In genomic region chr12:111455311-111455846, GRCm38 (mm10) we compare ENCODE assay signal across 13 mouse cellular contexts. TPM values are rescaled to one million over a fixed set of nuclear protein-coding genes. Genes with fewer than 3 reads are reported as not detected.
DNase-seq lines count a peak whose midpoint lies in the region; ATAC-seq lines count a peak whose summit lies in the region.
"Had no signal": no experiment of that assay in that cellular context is flagged by ENCODE, and none has a peak within 500 bp of the region (broad histone marks: within the 10 kb centered on the region; RNA-seq: fewer than 3 reads in every experiment).

No protein-coding gene starts in this region.

- intact Hi-C loops in gastrocnemius, postnatal 14 days (cut with DNase I; ENCODE audit: low total_unique reads) = no loop called here

- no peak overlapping the region for H3K4me3 ChIP-seq in liver, embryonic 11.5 days (ENCODE audit: low read depth, low read length)
- H3K4me3 ChIP-seq in embryonic facial prominence, embryonic 10.5 days = no peak overlapping the region
- H3K4me3 ChIP-seq: left cerebral cortex, adult 2 months; limb, embryonic 15.5 days had no signal

- H3K4me1 ChIP-seq in liver, embryonic 11.5 days (replicated peaks; ENCODE audit: control insufficient read depth, insufficient read depth, low read length) = peaks cover 12% of the 10 kb centered on the region; the same call in 1 of the 2 replicates
- peaks cover 23% of the 10 kb centered on the region for H3K4me1 ChIP-seq in embryonic facial prominence, embryonic 10.5 days

- no peak overlapping the region for H3K9ac ChIP-seq in liver, embryonic 11.5 days (ENCODE audit: low read depth, low read length)
- H3K9ac ChIP-seq: limb, embryonic 15.5 days had no signal

- peaks cover 22% of the 10 kb centered on the region for H3K36me3 ChIP-seq in liver, embryonic 11.5 days (ENCODE audit: control insufficient read depth, insufficient read depth, low read length)
- H3K36me3 ChIP-seq in embryonic facial prominence, embryonic 10.5 days (replicated peaks) = no peaks in the 10 kb centered on the region
- H3K36me3 ChIP-seq: limb, embryonic 15.5 days had no signal

- no peaks in the 10 kb centered on the region for H3K9me3 ChIP-seq in liver, embryonic 11.5 days (ENCODE audit: control insufficient read depth, low read length)
- no peaks in the 10 kb centered on the region for H3K9me3 ChIP-seq in embryonic facial prominence, embryonic 10.5 days
- H3K9me3 ChIP-seq: limb, embryonic 15.5 days had no signal

- 68% methylated on average over 12 of the region's 12 CpGs for WGBS in liver, embryonic 11.5 days
- 69% methylated on average over 12 of the region's 12 CpGs for WGBS in embryonic facial prominence, embryonic 10.5 days

- H3K27ac ChIP-seq in liver, embryonic 11.5 days (ENCODE audit: low read depth, low read length) = no peak overlapping the region
- H3K27ac ChIP-seq in embryonic facial prominence, embryonic 10.5 days (replicated peaks) = no peak overlapping the region
- H3K27ac ChIP-seq: left cerebral cortex, adult 2 months; limb, embryonic 15.5 days had no signal

- 0 out of 2 replicates have a peak, but pooled peaks have one; percentile 10 for ATAC-seq in liver, embryonic 11.5 days (replicated peaks; ENCODE audit: low FRiP score)

- H3K4me2 ChIP-seq in liver, embryonic 11.5 days = no peak overlapping the region
- H3K4me2 ChIP-seq: limb, embryonic 15.5 days had no signal

- H3K27me3 ChIP-seq in liver, embryonic 11.5 days (replicated peaks; ENCODE audit: control insufficient read depth, insufficient read depth, low read length) = peaks cover 4% of the 10 kb centered on the region; the same call in 1 of the 2 replicates
- peaks cover 93% of the 10 kb centered on the region for H3K27me3 ChIP-seq in embryonic facial prominence, embryonic 10.5 days (replicated peaks; ENCODE audit: low read depth, poor library complexity, severe bottlenecking)

- peak; percentile 71 for DNase-seq in gastrocnemius, adult 18-20 months (ENCODE audit: low spot score)
- no peak for DNase-seq in gastrocnemius, postnatal 14 days
- DNase-seq in liver, embryonic 11.5 days (ENCODE audit: low spot score) = no peak
- no peak for DNase-seq in liver
- DNase-seq in kidney, postnatal 10 days = peak; percentile 52
- no peak for DNase-seq in right cerebral cortex, postnatal 36 days (ENCODE audit: low spot score in 2 of 2)
- no peak for DNase-seq in cerebellum, adult 11 months
- no peak for DNase-seq in embryonic facial prominence, embryonic 10.5 days (ENCODE audit: low spot score)
- DNase-seq: adrenal gland, postnatal 10 days; lung, postnatal 36 days had no signal

RNA-seq across cellular contexts. Expression of gene Tnfaip2, which starts 13.1 kb away (rescaled TPM):
- 10 to 100 TPM; 38.8 to 52.9 TPM for total RNA-seq in gastrocnemius, adult 18-20 months (2021)
- 10 to 100 TPM; 22.7 to 46.6 TPM for total RNA-seq in gastrocnemius, postnatal 14 days (2021)
- polyA plus RNA-seq in liver, embryonic 11.5 days (2014; fragmentation: Nextera tagmentation; extraction: Ambion mirVana) = 107 TPM in 2 replicates
- 3.9 and 4.0 TPM in 2 replicates for polyA plus RNA-seq in embryonic facial prominence, embryonic 10.5 days (2016; fragmentation: Nextera tagmentation; extraction: Ambion mirVana)

RNA-seq across cellular contexts. Expression of gene Gm266, which starts 30.2 kb away (rescaled TPM):
- under 1 TPM in 1 of 2 experiments, not detected in 1; 0.18 TPM for total RNA-seq in gastrocnemius, adult 18-20 months (2021)
- 1 to 10 TPM; 1.7 to 3.4 TPM for total RNA-seq in gastrocnemius, postnatal 14 days (2021)
- 4.9 and 5.6 TPM in 2 replicates for polyA plus RNA-seq in liver, embryonic 11.5 days (2014; fragmentation: Nextera tagmentation; extraction: Ambion mirVana)
- 15.7 and 19.8 TPM in 2 replicates for polyA plus RNA-seq in embryonic facial prominence, embryonic 10.5 days (2016; fragmentation: Nextera tagmentation; extraction: Ambion mirVana)
- total RNA-seq: neutrophil, adult 5-6 weeks had no signal

RNA-seq across cellular contexts. Expression of gene Exoc3l4, which starts 38.6 kb away (rescaled TPM):
- total RNA-seq in gastrocnemius, adult 18-20 months (2021) = 1 to 10 TPM; 2.0 to 3.4 TPM
- total RNA-seq in gastrocnemius, postnatal 14 days (2021) = 10 to 100 TPM; 12.8 to 23.8 TPM
- 18.6 and 20.4 TPM in 2 replicates for polyA plus RNA-seq in liver, embryonic 11.5 days (2014; fragmentation: Nextera tagmentation; extraction: Ambion mirVana)
- 5.7 and 7.0 TPM in 2 replicates for polyA plus RNA-seq in embryonic facial prominence, embryonic 10.5 days (2016; fragmentation: Nextera tagmentation; extraction: Ambion mirVana)
- total RNA-seq: neutrophil, adult 5-6 weeks had no signal

RNA-seq across cellular contexts. Expression of gene Lbhd2, which starts 48.8 kb away (rescaled TPM):
- total RNA-seq in gastrocnemius, adult 18-20 months (2021) = not detected
- total RNA-seq in gastrocnemius, postnatal 14 days (2021) = not detected
- polyA plus RNA-seq in liver, embryonic 11.5 days (2014; fragmentation: Nextera tagmentation; extraction: Ambion mirVana) = 0.36 TPM in 1 of 2 replicates, not detected in the other
- polyA plus RNA-seq in embryonic facial prominence, embryonic 10.5 days (2016; fragmentation: Nextera tagmentation; extraction: Ambion mirVana) = not detected in 2 replicates
- total RNA-seq: neutrophil, adult 5-6 weeks had no signal

Comparison
In these comparisons a context has a peak if more than half of its experiments do, and no peak if none do; other contexts are left out.
1. DNase-seq: peak in gastrocnemius, adult 18-20 months (single experiment) and kidney, postnatal 10 days (single experiment); none in gastrocnemius, postnatal 14 days (single experiment), liver, embryonic 11.5 days (single experiment), liver (single experiment), right cerebral cortex, postnatal 36 days (0 of 2), cerebellum, adult 11 months (single experiment) and embryonic facial prominence, embryonic 10.5 days (single experiment).